Mouse (Mus musculus) lung, adult 2 months (tissue): Measurements from ENCODE around the gene Cers6.

ENCODE experiments used
- CTCF ChIP-seq: fragments of 200-500 bp; IDR thresholded peaks from 2 replicates; pipeline ENCODE4 v1.5.1; 2011; ENCODE audit warnings: mild to moderate bottlenecking, low read length, control low read depth; ENCODE audit not compliant: insufficient read depth
- POLR2A ChIP-seq: fragments of 200-500 bp; IDR thresholded peaks from 2 replicates; pipeline ENCODE4 v1.6.1; 2011; ENCODE audit warnings: low read depth, mild to moderate bottlenecking, control low read depth, low read length, borderline replicate concordance; ENCODE audit errors: extremely low read depth

DNA sequence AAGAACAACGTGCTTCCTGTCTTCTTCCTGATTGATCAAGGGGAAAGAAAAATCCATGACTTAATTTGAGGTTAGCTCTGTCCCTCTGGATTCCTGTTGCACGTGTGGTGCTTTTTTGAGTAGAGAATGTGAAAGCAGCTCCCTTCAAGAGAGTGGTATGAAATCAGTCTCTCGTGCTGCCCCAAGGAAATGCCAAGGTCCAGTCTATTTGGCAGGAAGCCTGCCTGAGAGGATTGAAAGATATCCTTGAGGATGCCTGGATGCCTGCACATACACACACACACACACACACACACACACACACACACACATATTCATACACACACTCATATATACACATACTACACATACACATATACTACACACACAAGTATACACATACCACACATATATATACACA lies 287.4 kb downstream of the Cers6 start:
- no peak for TF ChIP-seq CTCF
- TF ChIP-seq POLR2A = no peak
